Mouse (Mus musculus) kidney, embryonic 14.5 days (tissue): ENCODE results near the gene Fzd7. TPM values are rescaled to one million over a fixed set of nuclear protein-coding genes. Genes with fewer than 3 reads are reported as not detected.
A peak's percentile ranks its signal among the peaks of the same experiment; 100 is the strongest.

Experiments used
- ATAC-seq: fragments of 200-750 bp; cut with Nextera tagmentation; 2 replicates; pipeline ENCODE4 v1.8.0; 2017; ENCODE audit warnings: moderate number of reproducible peaks, mild to moderate bottlenecking, moderate TSS enrichment, moderate library complexity; ENCODE audit not compliant: low FRiP score, low TSS enrichment
- H3K27ac ChIP-seq: fragments of 300-500 bp; sonication (generic); 2 replicates; pipeline ENCODE4 v1.5.1; 2014; ENCODE audit warnings: low read depth, mild to moderate bottlenecking, low read length, moderate library complexity, mixed read lengths
- H3K27me3 ChIP-seq: fragments of 300-500 bp; sonication (generic); 2 replicates; pipeline ENCODE4 v1.6.1; 2014; ENCODE audit warnings: mild to moderate bottlenecking, low read length; ENCODE audit not compliant: control insufficient read depth, insufficient read depth
- H3K36me3 ChIP-seq: fragments of 300-500 bp; sonication (generic); 2 replicates; pipeline ENCODE4 v1.6.1; 2014; ENCODE audit warnings: low read length, mixed read lengths; ENCODE audit not compliant: control insufficient read depth, insufficient read depth
- H3K4me1 ChIP-seq: fragments of 300-500 bp; sonication (generic); 2 replicates; pipeline ENCODE4 v1.6.1; 2014; ENCODE audit warnings: low read length, mixed read lengths; ENCODE audit not compliant: control insufficient read depth, insufficient read depth
- H3K4me2 ChIP-seq: fragments of 300-500 bp; sonication (generic); replicated peaks from 2 replicates; pipeline ENCODE4 v1.6.1; 2014; ENCODE audit warnings: low read depth, mild to moderate bottlenecking, low read length
- H3K4me3 ChIP-seq: fragments of 300-500 bp; sonication (generic); 2 replicates; pipeline ENCODE4 v1.5.1; 2014; ENCODE audit warnings: mild to moderate bottlenecking, low read length
- H3K9ac ChIP-seq: fragments of 300-500 bp; sonication (generic); 2 replicates; pipeline ENCODE4 v1.6.1; 2014; ENCODE audit warnings: low read depth, mild to moderate bottlenecking, low read length, moderate library complexity
- H3K9me3 ChIP-seq: fragments of 300-500 bp; sonication (generic); 2 replicates; pipeline ENCODE4 v1.6.1; 2016; ENCODE audit warnings: low read length; ENCODE audit not compliant: control insufficient read depth
- WGBS: fragments of 180-500 bp; shearing (Covaris S2); extraction: QIAGEN DNeasy Blood & Tissue Kit; methylation state at CpG from one replicate; pipeline ENCODE4 v1.1.7; 2014; 5-methylcytosine and 5-hydroxymethylcytosine counted together
- polyA plus RNA-seq: library from polyadenylated mRNA; unstranded; fragments of >200 nt; fragmentation: Nextera tagmentation; extraction: Ambion mirVana; gene quantifications from 2 replicates; pipeline ENCODE4 v1.2.1, GENCODE M21; 2014

Fzd7 gene
- polyA plus RNA-seq, 1 experiment from 2014 or later = 29.2 TPM

- peak overlapping the region; percentile 24; the same call in 1 of the 2 replicates for H3K27ac ChIP-seq
- peaks cover 18% of the 10 kb centered on the region for H3K4me1 ChIP-seq
- ATAC-seq = no peak
- H3K36me3 ChIP-seq = peaks cover 21% of the 10 kb centered on the region
- H3K9ac ChIP-seq = peak overlapping the region; percentile 40; the same call in 1 of the 2 replicates
- 9% methylated on average over 10 of the region's 10 CpGs for WGBS
- no peaks in the 10 kb centered on the region for H3K9me3 ChIP-seq
- peaks cover 3% of the 10 kb centered on the region; the same call in 1 of the 2 replicates for H3K27me3 ChIP-seq
- H3K4me3 ChIP-seq = peak overlapping the region; percentile 87
- peak overlapping the region; percentile 34 for H3K4me2 ChIP-seq
These were observed 5.4 kb downstream of the Fzd7 start for GRCm38 (mm10) chr1:59487651-59488051.

- Histone ChIP-seq H3K27ac (no peak overlapping the region), H3K4me2 (peak overlapping the region; percentile 34; the same call in 1 of the 2 replicates), H3K36me3 (peaks cover 21% of the 10 kb centered on the region), H3K9me3 (no peaks in the 10 kb centered on the region), H3K9ac (no peak overlapping the region), H3K4me1 (peaks cover 18% of the 10 kb centered on the region), H3K27me3 (no peaks in the 10 kb centered on the region), H3K4me3 (no peak overlapping the region)
- no peak for ATAC-seq
- 38% methylated on average over 4 of the region's 4 CpGs for WGBS
These were observed 6.3 kb downstream of the Fzd7 start for GRCm38 (mm10) chr1:59488481-59488880.

GRCm38 (mm10) chr1:59488991-59489390, 6.8 kb downstream of the Fzd7 start:
- no peak overlapping the region for H3K27ac ChIP-seq

GRCm38 (mm10) chr1:59491517-59491916, 9.3 kb downstream of the Fzd7 start:
- Histone ChIP-seq H3K36me3 (peaks cover 8% of the 10 kb centered on the region; the same call in 1 of the 2 replicates), H3K9ac (no peak overlapping the region), H3K27ac (no peak overlapping the region), H3K4me1 (peaks cover 12% of the 10 kb centered on the region), H3K27me3 (no peaks in the 10 kb centered on the region), H3K9me3 (no peaks in the 10 kb centered on the region), H3K4me3 (no peak overlapping the region), H3K4me2 (no peak overlapping the region)
- 86% methylated on average over 9 of the region's 9 CpGs for WGBS
- ATAC-seq = no peak

More at GRCm38 (mm10) chr1:59488991-59489390, 6.8 kb downstream of the Fzd7 start:
- H3K27me3 ChIP-seq = no peaks in the 10 kb centered on the region
- no peak overlapping the region for H3K4me2 ChIP-seq
- peaks cover 18% of the 10 kb centered on the region for H3K4me1 ChIP-seq
- WGBS = 49% methylated on average over 4 of the region's 4 CpGs
- ATAC-seq = no peak
- peaks cover 18% of the 10 kb centered on the region for H3K36me3 ChIP-seq
- no peaks in the 10 kb centered on the region for H3K9me3 ChIP-seq
- H3K9ac ChIP-seq = no peak overlapping the region
- no peak overlapping the region for H3K4me3 ChIP-seq

GRCm38 (mm10) chr1:59492432-59492831, 10.2 kb downstream of the Fzd7 start:
- H3K4me3 ChIP-seq = no peak overlapping the region
- 79% methylated on average over 4 of the region's 4 CpGs for WGBS

GRCm38 (mm10) chr1:59495970-59496369, 13.7 kb downstream of the Fzd7 start:
- Histone ChIP-seq H3K4me3 (no peak overlapping the region), H3K9ac (no peak overlapping the region), H3K4me2 (no peak overlapping the region), H3K27me3 (no peaks in the 10 kb centered on the region), H3K27ac (no peak overlapping the region), H3K36me3 (0 out of 2 replicates have a peak, but pooled peaks cover 2% of the 10 kb centered on the region), H3K4me1 (no peaks in the 10 kb centered on the region), H3K9me3 (no peaks in the 10 kb centered on the region)
- 93% methylated on average over 5 of the region's 5 CpGs for WGBS
- ATAC-seq = no peak

More at GRCm38 (mm10) chr1:59492432-59492831, 10.2 kb downstream of the Fzd7 start:
- H3K27ac ChIP-seq = no peak overlapping the region
- H3K36me3 ChIP-seq = 0 out of 2 replicates have a peak, but pooled peaks cover 8% of the 10 kb centered on the region
- no peaks in the 10 kb centered on the region for H3K27me3 ChIP-seq
- no peaks in the 10 kb centered on the region for H3K9me3 ChIP-seq
- H3K4me1 ChIP-seq = peaks cover 5% of the 10 kb centered on the region; the same call in 1 of the 2 replicates
- no peak overlapping the region for H3K4me2 ChIP-seq
- no peak for ATAC-seq
- no peak overlapping the region for H3K9ac ChIP-seq

- no peaks in the 10 kb centered on the region for H3K27me3 ChIP-seq
- H3K4me3 ChIP-seq = no peak overlapping the region
- WGBS = 72% methylated on average over 6 of the region's 6 CpGs
- H3K9me3 ChIP-seq = no peaks in the 10 kb centered on the region
- H3K36me3 ChIP-seq = no peaks in the 10 kb centered on the region
- no peak overlapping the region for H3K27ac ChIP-seq
- H3K9ac ChIP-seq = no peak overlapping the region
- no peak overlapping the region for H3K4me2 ChIP-seq
- ATAC-seq = no peak
- no peaks in the 10 kb centered on the region for H3K4me1 ChIP-seq
These were observed 15.8 kb downstream of the Fzd7 start for GRCm38 (mm10) chr1:59497741-59498613.

- 82% methylated on average over 3 of the region's 3 CpGs for WGBS
- Histone ChIP-seq H3K4me1 (0 out of 2 replicates have a peak, but pooled peaks cover 5% of the 10 kb centered on the region), H3K36me3 (no peaks in the 10 kb centered on the region), H3K27ac (no peak overlapping the region), H3K9ac (no peak overlapping the region), H3K4me2 (no peak overlapping the region), H3K4me3 (no peak overlapping the region), H3K27me3 (no peaks in the 10 kb centered on the region), H3K9me3 (no peaks in the 10 kb centered on the region)
- ATAC-seq = no peak
These were observed 17.1 kb downstream of the Fzd7 start for GRCm38 (mm10) chr1:59499327-59499726.

- H3K4me3 ChIP-seq = no peak overlapping the region
- H3K36me3 ChIP-seq = no peaks in the 10 kb centered on the region
- 0 out of 2 replicates have a peak, but pooled peaks cover 5% of the 10 kb centered on the region for H3K4me1 ChIP-seq
- no peak overlapping the region for H3K9ac ChIP-seq
- no peak overlapping the region for H3K4me2 ChIP-seq
- no peaks in the 10 kb centered on the region for H3K9me3 ChIP-seq
- 68% methylated on average over 2 of the region's 2 CpGs for WGBS
- H3K27ac ChIP-seq = no peak overlapping the region
- no peaks in the 10 kb centered on the region for H3K27me3 ChIP-seq
- no peak for ATAC-seq
These were observed 20.1 kb downstream of the Fzd7 start for GRCm38 (mm10) chr1:59502355-59502754.
